ENCODE assay signal across 11 mouse cellular contexts in genomic region chr15:91103814-91104213, GRCm38 (mm10).
"Had no signal": no experiment of that assay in that cellular context is flagged by ENCODE, and none has a peak within 500 bp of the region (broad histone marks: within the 10 kb centered on the region; RNA-seq: fewer than 3 reads in every experiment).

No protein-coding gene starts in this region.

- H3K4me2 ChIP-seq: limb, embryonic 15.5 days; liver, embryonic 15.5 days; lung, embryonic 14.5 days; neural tube, embryonic 15.5 days had no signal

- H3K9ac ChIP-seq: limb, embryonic 15.5 days; liver, embryonic 15.5 days; lung, embryonic 14.5 days; neural tube, embryonic 15.5 days had no signal

- H3K27ac ChIP-seq: limb, embryonic 15.5 days; liver, embryonic 15.5 days; neural tube, embryonic 15.5 days had no signal

- H3K4me3 ChIP-seq: limb, embryonic 15.5 days; liver, embryonic 15.5 days; myocyte; neural tube, embryonic 15.5 days had no signal

- H3K27me3 ChIP-seq: limb, embryonic 15.5 days; liver, embryonic 15.5 days; neural tube, embryonic 15.5 days had no signal

- DNase-seq: kidney, adult 8-10 months; kidney, postnatal 25 days; lung, embryonic 14.5 days; midbrain, embryonic 14.5 days; right cerebral cortex, postnatal 4 days; thymus, postnatal 4 days had no signal

- H3K9me3 ChIP-seq: limb, embryonic 15.5 days; liver, embryonic 15.5 days; neural tube, embryonic 15.5 days had no signal

- ATAC-seq: intestine, embryonic 16.5 days had no signal

- H3K36me3 ChIP-seq: limb, embryonic 15.5 days; liver, embryonic 15.5 days; neural tube, embryonic 15.5 days had no signal

- H3K4me1 ChIP-seq: limb, embryonic 15.5 days; liver, embryonic 15.5 days; neural tube, embryonic 15.5 days had no signal
